Comparison of ENCODE assay signal across 28 mouse cellular contexts in the genomic region with DNA sequence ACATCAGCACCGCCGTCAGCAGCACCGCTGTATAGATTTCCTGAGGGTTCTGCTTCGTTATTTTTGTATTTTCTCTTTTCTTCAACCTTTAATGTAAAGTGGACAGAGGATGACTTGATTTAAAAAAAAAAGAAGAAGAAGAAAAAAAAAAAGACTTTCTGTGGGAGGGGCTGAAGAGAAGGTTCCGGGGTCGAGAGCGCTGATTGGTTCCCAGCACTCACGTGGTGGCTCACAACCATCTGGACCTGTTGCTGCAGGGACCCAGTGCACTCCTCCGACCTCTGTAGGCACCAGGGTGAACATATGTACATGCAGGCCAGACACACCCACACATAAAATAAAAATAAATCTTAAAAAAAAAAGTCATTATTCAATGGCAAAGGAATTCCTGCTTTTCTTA. TPM values are rescaled to one million over a fixed set of nuclear protein-coding genes. Genes with fewer than 3 reads are reported as not detected.
DNase-seq lines count a peak whose midpoint lies in the region; TF ChIP-seq lines count a peak whose summit lies in the region.
"Had no signal": no experiment of that assay in that cellular context is flagged by ENCODE, and none has a peak within 500 bp of the region (broad histone marks: within the 10 kb centered on the region; RNA-seq: fewer than 3 reads in every experiment).

No protein-coding gene starts in this region.

- no peak for TF ChIP-seq EP300 in CH12.LX (IDR thresholded peaks at IDR 0.05; ENCODE audit: low read length)

- H3K27ac ChIP-seq in CH12.LX (ENCODE audit: insufficient read depth, low read depth): no peak overlapping the region
- H3K27ac ChIP-seq: embryonic facial prominence, embryonic 10.5 days; embryonic facial prominence, embryonic 13.5 days; forebrain, embryonic 12.5 days; forebrain, embryonic 15.5 days; heart, embryonic 15.5 days; hindbrain, embryonic 10.5 days; hindbrain, embryonic 13.5 days had no signal

- no peak for TF ChIP-seq POLR2A in CH12.LX (IDR thresholded peaks at IDR 0.05; ENCODE audit: low read depth, low read length)

- H3K9me3 ChIP-seq in CH12.LX (replicated peaks; ENCODE audit: low read length) (no peaks in the 10 kb centered on the region), E14TG2a.4 (ENCODE audit: low read length) (no peaks in the 10 kb centered on the region)
- H3K9me3 ChIP-seq: embryonic facial prominence, embryonic 10.5 days; forebrain, embryonic 12.5 days; forebrain, embryonic 15.5 days; G1E; heart, embryonic 15.5 days; hindbrain, embryonic 10.5 days had no signal

- H3K27me3 ChIP-seq in CH12.LX (replicated peaks) (no peaks in the 10 kb centered on the region), E14TG2a.4 (ENCODE audit: insufficient read depth, low read length) (no peaks in the 10 kb centered on the region)
- H3K27me3 ChIP-seq: embryonic facial prominence, embryonic 13.5 days; forebrain, embryonic 12.5 days; forebrain, embryonic 15.5 days; heart, embryonic 15.5 days; hindbrain, embryonic 13.5 days; Patski had no signal

- H3K79me2 ChIP-seq in CH12.LX (replicated peaks; ENCODE audit: control insufficient read depth, extremely low read depth, insufficient read depth, poor library complexity, severe bottlenecking): no peaks in the 10 kb centered on the region

- H3K4me3 ChIP-seq in CH12.LX (replicated peaks in 1 of 3; ENCODE audit: low read depth in 2 of 3, low read length in 2 of 3, poor library complexity in 1 of 3): no peak overlapping the region
- 0 out of 2 replicates have a peak overlapping the region, but pooled peaks have one; percentile 41 for H3K4me3 ChIP-seq in E14TG2a.4 (replicated peaks; ENCODE audit: low read length)
- H3K4me3 ChIP-seq: embryonic facial prominence, embryonic 10.5 days; embryonic facial prominence, embryonic 13.5 days; erythroblast, embryonic 14.5 days; forebrain, embryonic 12.5 days; forebrain, embryonic 15.5 days; heart, embryonic 15.5 days; hindbrain, embryonic 10.5 days; hindbrain, embryonic 13.5 days had no signal

- H3K36me3 ChIP-seq in CH12.LX (replicated peaks in 1 of 2; ENCODE audit: control insufficient read depth in 1 of 2, insufficient read depth in 1 of 2, low read length in 1 of 2): peaks cover 37 to 61% of the 10 kb centered on the region in 2 experiments
- H3K36me3 ChIP-seq in E14TG2a.4 (ENCODE audit: insufficient read depth, low read length): peaks cover 21% of the 10 kb centered on the region

- H3K4me1 ChIP-seq in CH12.LX (ENCODE audit: control insufficient read depth in 1 of 2, insufficient read depth in 2 of 2): no peaks in the 10 kb centered on the region
- peaks cover 2% of the 10 kb centered on the region for H3K4me1 ChIP-seq in E14TG2a.4 (replicated peaks; ENCODE audit: low read depth, low read length)
- H3K4me1 ChIP-seq: embryonic facial prominence, embryonic 10.5 days; embryonic facial prominence, embryonic 13.5 days; forebrain, embryonic 12.5 days; forebrain, embryonic 15.5 days; heart, embryonic 15.5 days; hindbrain, embryonic 10.5 days; hindbrain, embryonic 13.5 days had no signal

- DNase-seq in CH12.LX (ENCODE audit: extremely low read depth): no peak
- DNase-seq in R1 (ENCODE audit: low read depth, low spot score): peak; percentile 84
- peak; percentile 46 for DNase-seq in testis, postnatal 14 days (ENCODE audit: low spot score)
- no peak for DNase-seq in cerebellum, adult 11 months
- no peak for DNase-seq in neural tube, embryonic 10.5 days (ENCODE audit: extremely low spot score, low spot score)
- DNase-seq: adrenal gland, postnatal 10 days; adrenal gland, postnatal 36 days; cerebellum, adult 2 months; cerebellum, postnatal 10 days; cerebellum, postnatal 36 days; embryo, embryonic 11 days; gastrocnemius, postnatal 36 days; heart, postnatal 10 days; heart, postnatal 36 days; kidney, adult 18-20 months had no signal

- TF ChIP-seq CTCF in CH12.LX (conservative IDR thresholded peaks at IDR 0.05 in 1 of 2, IDR thresholded peaks at IDR 0.05 in 1 of 2; ENCODE audit: low read depth in 2 of 2, low read length in 2 of 2) (no peak), E14TG2a.4 (conservative IDR thresholded peaks at IDR 0.05; ENCODE audit: low read length) (no peak)

- no peak overlapping the region for H3K9ac ChIP-seq in CH12.LX (ENCODE audit: insufficient read depth, low read depth)
- H3K9ac ChIP-seq: embryonic facial prominence, embryonic 13.5 days; forebrain, embryonic 12.5 days; forebrain, embryonic 15.5 days; heart, embryonic 15.5 days; hindbrain, embryonic 13.5 days had no signal

- in situ Hi-C loops in CH12.LX (cut with MboI; ENCODE audit: low pct_ligation_motif_present, low pct_unique_long_range_greater_than_20kb, low sequenced_read_pairs): no loop called here

- no peak overlapping the region for H3K4me2 ChIP-seq in CH12.LX (ENCODE audit: insufficient read depth, low read depth, poor library complexity, severe bottlenecking)
- H3K4me2 ChIP-seq: embryonic facial prominence, embryonic 13.5 days; forebrain, embryonic 12.5 days; forebrain, embryonic 15.5 days; heart, embryonic 11.5 days; heart, embryonic 15.5 days; hindbrain, embryonic 13.5 days had no signal

- dilution Hi-C loops in CH12.LX (cut with MboI; ENCODE audit: extremely low pct_ligation_motif_present, extremely low pct_unique_long_range_greater_than_20kb, low sequenced_read_pairs): no loop called here

- no peak for TF ChIP-seq RAD21 in CH12.LX (IDR thresholded peaks at IDR 0.05; ENCODE audit: low read depth, low read length)

TF ChIP-seq in CH12.LX, 34 proteins besides CTCF, POLR2A, EP300 and RAD21:
- TF ChIP-seq RCOR1 (conservative IDR thresholded peaks at IDR 0.05; ENCODE audit: low read depth, low read length): no peak
- 0 out of 2 replicates have a peak, but pooled peaks have one; percentile 15 for TF ChIP-seq ZNF384 (IDR thresholded peaks at IDR 0.05; ENCODE audit: low read depth, low read length)
- no peak for TF ChIP-seq MEF2A (IDR thresholded peaks at IDR 0.05; ENCODE audit: borderline replicate concordance, low read depth, low read length)
TF ChIP-seq in CH12.LX: peak in this region for 1.

RNA-seq across cellular contexts. Expression of a gene that starts 28.6 kb away (rescaled TPM):
- total RNA-seq in CH12.LX (2012; rRNA removed): 8.1 and 10.3 TPM in 2 replicates
- 5.2 and 6.1 TPM in 2 replicates for total RNA-seq in CH12.LX (2014; rRNA removed)
- 8.3 and 9.4 TPM in 2 replicates for polyA plus RNA-seq in CH12.LX (2012; ENCODE audit: insufficient read length, low read depth)

RNA-seq across cellular contexts. Expression of a gene that starts 54.3 kb away (rescaled TPM):
- total RNA-seq in CH12.LX (2012; rRNA removed) (0.04 and 0.08 TPM in 2 replicates), CH12.LX (2014; rRNA removed) (0.08 and 0.16 TPM in 2 replicates)
- polyA plus RNA-seq in CH12.LX (2012; ENCODE audit: insufficient read length, low read depth): not detected in 2 replicates
- total RNA-seq: granulocyte monocyte progenitor cell, adult 5-6 weeks had no signal
- polyA plus RNA-seq: erythroblast, embryonic 14.5 days; G1E had no signal

Comparison
In these comparisons a context has a peak if more than half of its experiments do, and no peak if none do; other contexts are left out.
1. DNase-seq: peak in R1 (single experiment) and testis, postnatal 14 days (single experiment); none in CH12.LX (single experiment), cerebellum, adult 11 months (single experiment) and neural tube, embryonic 10.5 days (single experiment).